ENCODE assay signal across 8 mouse cellular contexts in genomic region chr13:51845591-51846191, GRCm38 (mm10). TPM values are rescaled to one million over a fixed set of nuclear protein-coding genes. Genes with fewer than 3 reads are reported as not detected.
DNase-seq lines count a peak whose midpoint lies in the region; ATAC-seq and TF ChIP-seq lines count a peak whose summit lies in the region.

No protein-coding gene starts in this region.

- H3K27me3 ChIP-seq in G1E (ENCODE audit: insufficient read depth, low read length): peaks cover 11% of the 10 kb centered on the region
- H3K27me3 ChIP-seq in cerebellum, adult 2 months (ENCODE audit: control insufficient read depth, insufficient read depth, low read length): no peaks in the 10 kb centered on the region
- H3K27me3 ChIP-seq in hindbrain, embryonic 12.5 days: peaks cover 47% of the 10 kb centered on the region

- under 1% methylated on average over 45 of the region's 45 CpGs for WGBS in cerebellum, adult 2 months
- WGBS in hindbrain, embryonic 12.5 days: under 1% methylated on average over 45 of the region's 45 CpGs

- H3K4me2 ChIP-seq in hindbrain, embryonic 12.5 days (replicated peaks): peak overlapping the region; percentile 84

- peak overlapping the region; percentile 81 for H3K27ac ChIP-seq in cerebellum, adult 2 months (ENCODE audit: insufficient read depth, low read length)
- H3K27ac ChIP-seq in hindbrain, embryonic 12.5 days: peak overlapping the region; percentile 93

- H3K4me3 ChIP-seq in G1E (ENCODE audit: low read depth, low read length): peak overlapping the region; percentile 90
- peak overlapping the region; percentile 97 for H3K4me3 ChIP-seq in cerebellum, adult 2 months (replicated peaks; ENCODE audit: insufficient read depth, low read depth, low read length)
- H3K4me3 ChIP-seq in hindbrain, embryonic 12.5 days: peak overlapping the region; percentile 47

- H3K9me3 ChIP-seq in G1E (replicated peaks): no peaks in the 10 kb centered on the region
- H3K9me3 ChIP-seq in hindbrain, embryonic 12.5 days (replicated peaks): no peaks in the 10 kb centered on the region

- ATAC-seq in G1E (ENCODE audit: extremely low read depth, insufficient number of reproducible peaks, low FRiP score, poor library complexity, severe bottlenecking): no peak
- ATAC-seq in hindbrain, embryonic 12.5 days (ENCODE audit: low FRiP score): peak; percentile 74

- DNase-seq in G1E (ENCODE audit: low spot score): peak; percentile 53
- DNase-seq in cerebellum, adult 2 months: peak; percentile 83 to 90
- DNase-seq in frontal cortex, adult 2 months (ENCODE audit: extremely low spot score in 1 of 2, low spot score in 1 of 2): peak; percentile 54 to 80
- DNase-seq in layer of hippocampus, postnatal 14 days (ENCODE audit: low spot score in 2 of 2): peak; percentile 84 to 87
- peak; percentile 88 for DNase-seq in lung, postnatal 14 days
- DNase-seq in retina, adult 2 months (ENCODE audit: low read depth, low spot score): peak; percentile 62
- peak; percentile 92 for DNase-seq in thymus, postnatal 25 days

- H3K9ac ChIP-seq in hindbrain, embryonic 12.5 days: peak overlapping the region; percentile 60

- H3K4me1 ChIP-seq in G1E (ENCODE audit: insufficient read depth, low read depth, low read length): peaks cover 87% of the 10 kb centered on the region
- H3K4me1 ChIP-seq in cerebellum, adult 2 months (ENCODE audit: control insufficient read depth, insufficient read depth, low read length): no peaks in the 10 kb centered on the region
- H3K4me1 ChIP-seq in hindbrain, embryonic 12.5 days: peaks cover 58% of the 10 kb centered on the region

- no peak for TF ChIP-seq POLR2A in cerebellum, adult 2 months (IDR thresholded peaks at IDR 0.05; ENCODE audit: borderline replicate concordance, insufficient read depth, low read length)

- peaks cover 9% of the 10 kb centered on the region for H3K36me3 ChIP-seq in G1E (replicated peaks)
- H3K36me3 ChIP-seq in hindbrain, embryonic 12.5 days: no peaks in the 10 kb centered on the region

- TF ChIP-seq CTCF in G1E (IDR thresholded peaks at IDR 0.05; ENCODE audit: low read depth, low read length): peak; percentile 50; the same call in 1 of the 2 replicates
- peak; percentile 63 for TF ChIP-seq CTCF in cerebellum, adult 2 months (IDR thresholded peaks at IDR 0.05; ENCODE audit: borderline replicate concordance, insufficient read depth, low read depth, low read length)

RNA-seq across cellular contexts. Expression of gene Gadd45g, which starts 0.8 kb away (rescaled TPM):
- 6.6 and 8.1 TPM in 2 replicates for total RNA-seq in G1E (2014; fragmentation: Nextera tagmentation)
- total RNA-seq in G1E (2017): 28.7 and 32.6 TPM in 2 replicates
- polyA plus RNA-seq in G1E (2012): 13.2 and 13.6 TPM in 2 replicates
- polyA plus RNA-seq in cerebellum, adult 2 months (2012; rRNA removed): 50.3 and 57.4 TPM in 2 replicates
- polyA plus RNA-seq in frontal cortex, adult 2 months (2012; rRNA removed): 43.0 and 54.0 TPM in 2 replicates
- polyA plus RNA-seq in hindbrain, embryonic 12.5 days (2016; fragmentation: Nextera tagmentation; extraction: Ambion mirVana): 163 and 181 TPM in 2 replicates
- total RNA-seq in layer of hippocampus, postnatal 14 days (2021): 10 to 100 TPM; 24.0 to 27.8 TPM

RNA-seq across cellular contexts. Expression of gene Sema4d, which starts 52.1 kb away (rescaled TPM):
- total RNA-seq in G1E (2014; fragmentation: Nextera tagmentation) (62.1 and 66.9 TPM in 2 replicates), G1E (2017) (15.6 and 17.3 TPM in 2 replicates)
- 58.6 and 64.7 TPM in 2 replicates for polyA plus RNA-seq in G1E (2012)
- 111 and 116 TPM in 2 replicates for polyA plus RNA-seq in cerebellum, adult 2 months (2012; rRNA removed)
- polyA plus RNA-seq in frontal cortex, adult 2 months (2012; rRNA removed): 80.9 and 95.5 TPM in 2 replicates
- polyA plus RNA-seq in hindbrain, embryonic 12.5 days (2016; fragmentation: Nextera tagmentation; extraction: Ambion mirVana): 7.2 and 7.7 TPM in 2 replicates
- 100 to 1,000 TPM; 154 to 165 TPM for total RNA-seq in layer of hippocampus, postnatal 14 days (2021)

Comparison
In these comparisons a context has a peak if more than half of its experiments do, and no peak if none do; other contexts are left out.
1. H3K4me3 ChIP-seq: peak in every context shown above with its lines; median percentile 97 in cerebellum, adult 2 months; 90 in G1E; 47 in hindbrain, embryonic 12.5 days.